Mouse (Mus musculus) gastrocnemius, adult 2 months (tissue): ENCODE measurements around the gene Gm7971. TPM values are rescaled to one million over a fixed set of nuclear protein-coding genes. Genes with fewer than 3 reads are reported as not detected.
"Not testable (repeated sequence)": the region's sequence is repeated elsewhere in the genome, so short reads cannot be mapped to it uniquely, and the experiment has no call there.

Experiments
- DNase-seq: peaks from one replicate; pipeline ENCODE4 v3.0.0; 2022
- H3K27ac ChIP-seq: fragments of 200-600 bp; 2 replicates; pipeline ENCODE4 v1.8.1; 2022; ENCODE audit warnings: mild to moderate bottlenecking
- H3K4me3 ChIP-seq: fragments of 200-600 bp; 2 replicates; pipeline ENCODE4 v1.8.1; 2022; ENCODE audit warnings: mild to moderate bottlenecking, moderate library complexity
- intact Hi-C: fragments of 180-260 bp; cut with DNase I; formaldehyde crosslinking; loops from one replicate; pipeline ENCODE4 v1.15.1; 2025
- long read RNA-seq, 2 experiments: library from polyadenylated mRNA; stranded (forward); transcript quantifications; one replicate each; pipeline ENCODE4 v2.0.0; 2021
- total RNA-seq, 2 experiments: library from RNA; stranded (reverse); gene quantifications; 2 replicates each; pipeline ENCODE4 v1.2.3; 2021

The Gm7971 gene
- total RNA-seq: not detected
- long read RNA-seq, experiment 1: 0 reads
- long read RNA-seq, experiment 2: 0 reads

DNA sequence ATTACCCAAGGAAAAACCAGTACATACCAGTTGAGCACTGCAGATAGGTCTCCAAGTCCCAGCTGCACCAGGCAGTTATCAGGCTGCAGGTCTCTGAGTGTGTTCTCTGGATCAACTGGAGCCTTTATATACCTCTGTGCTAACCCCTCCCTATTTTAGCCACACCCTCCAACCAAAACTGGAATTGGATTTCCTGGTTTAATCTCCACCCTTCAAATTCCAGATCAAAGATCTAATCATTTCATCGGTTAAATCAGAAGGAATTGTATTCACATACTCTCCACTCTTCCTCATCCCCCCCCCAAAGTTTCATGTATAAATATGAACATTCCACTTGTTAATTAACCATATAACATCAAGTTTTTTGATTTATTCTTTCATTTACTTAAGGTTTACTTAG lies at the start of gene Gm7971:
TSS of gene Gm7971 (minus strand) at position 101 of the 400 bp plus-strand sequence.
- intact Hi-C loops, H3K27ac ChIP-seq, DNase-seq: not testable (repeated sequence)

More for the DNA sequence above, at the start of gene Gm7971:
- not testable (repeated sequence) for H3K4me3 ChIP-seq

Other genes with a start within 250 kb of the Gm7971 start
- not detected for gene D5Ertd577e, start 138.1 kb downstream of the Gm7971 start, total RNA-seq
- not detected for gene Gm3286, start 84.1 kb downstream of the Gm7971 start, total RNA-seq
- not detected for gene Gm7978, start 141.3 kb upstream of the Gm7971 start, total RNA-seq
- not detected for gene Gm7982, start 147.1 kb upstream of the Gm7971 start, total RNA-seq
- not detected for gene E330014E10Rik, start 181.1 kb upstream of the Gm7971 start, total RNA-seq